Mouse (Mus musculus) liver, adult 2 months (tissue): ENCODE results near the gene Ankrd13c. TPM values are rescaled to one million over a fixed set of nuclear protein-coding genes. Genes with fewer than 3 reads are reported as not detected.

Source experiments
- DNase-seq: peaks from one replicate; pipeline ENCODE4 v3.0.0-alpha.2; 2011; ENCODE audit warnings: low read depth, low spot score; ENCODE audit errors: extremely low read depth
- H3K27ac ChIP-seq: fragments of 200-500 bp; replicated peaks from 2 replicates; pipeline ENCODE4 v1.5.1; 2012; ENCODE audit warnings: low read depth, mild to moderate bottlenecking, control low read depth, inconsistent platforms, low read length; ENCODE audit not compliant: insufficient read depth
- H3K27me3 ChIP-seq: fragments of 200-500 bp; 2 replicates; pipeline ENCODE4 v1.6.1; 2012; ENCODE audit warnings: mild to moderate bottlenecking, moderate library complexity, low read length, inconsistent platforms; ENCODE audit not compliant: control insufficient read depth, insufficient read depth
- H3K36me3 ChIP-seq: fragments of 200-500 bp; 2 replicates; pipeline ENCODE4 v1.6.1; 2012; ENCODE audit warnings: low read length, inconsistent platforms; ENCODE audit not compliant: control insufficient read depth, insufficient read depth
- H3K4me1 ChIP-seq: fragments of 200-500 bp; 2 replicates; pipeline ENCODE4 v1.6.1; 2011; ENCODE audit warnings: low read length; ENCODE audit not compliant: control insufficient read depth, insufficient read depth
- H3K4me3 ChIP-seq: fragments of 200-500 bp; 2 replicates; pipeline ENCODE4 v1.5.1; 2011; ENCODE audit warnings: low read depth, mild to moderate bottlenecking, control low read depth, low read length, moderate library complexity; ENCODE audit not compliant: insufficient read depth
- H3K79me2 ChIP-seq: fragments of 200-500 bp; 2 replicates; pipeline ENCODE4 v1.6.1; 2012; ENCODE audit warnings: inconsistent platforms, mild to moderate bottlenecking, low read length, moderate library complexity; ENCODE audit not compliant: control insufficient read depth, insufficient read depth
- H3K9ac ChIP-seq: fragments of 200-500 bp; 2 replicates; pipeline ENCODE4 v1.6.1; 2012; ENCODE audit warnings: low read depth, mild to moderate bottlenecking, control low read depth, inconsistent platforms, low read length
- CTCF ChIP-seq: fragments of 200-500 bp; IDR thresholded peaks from 2 replicates; pipeline ENCODE4 v1.5.1; 2011; ENCODE audit warnings: low read depth, low read length, control low read depth
- POLR2A ChIP-seq: fragments of 200-500 bp; IDR thresholded peaks from 2 replicates; pipeline ENCODE4 v1.6.1; 2011; ENCODE audit warnings: low read length, control low read depth; ENCODE audit not compliant: insufficient read depth; ENCODE audit errors: extremely low read depth
- WGBS: fragments of 180-500 bp; shearing (Covaris S2); methylation state at CpG from one replicate; pipeline ENCODE4 v1.1.7; 2018; 5-methylcytosine and 5-hydroxymethylcytosine counted together
- polyA plus RNA-seq: library from polyadenylated mRNA; depleted of rRNA; stranded (reverse); fragments of >200 nt; gene quantifications from 2 replicates; pipeline ENCODE4 v1.2.3, GENCODE M21; 2012
- total RNA-seq: library from RNA; depleted of rRNA; stranded (reverse); fragments of >200 nt; gene quantifications from 2 replicates; pipeline ENCODE4 v1.2.3, GENCODE M21; 2014

Ankrd13c gene
- total and polyA plus RNA-seq, 2 experiments: 7.5 to 20.4 TPM

DNA sequence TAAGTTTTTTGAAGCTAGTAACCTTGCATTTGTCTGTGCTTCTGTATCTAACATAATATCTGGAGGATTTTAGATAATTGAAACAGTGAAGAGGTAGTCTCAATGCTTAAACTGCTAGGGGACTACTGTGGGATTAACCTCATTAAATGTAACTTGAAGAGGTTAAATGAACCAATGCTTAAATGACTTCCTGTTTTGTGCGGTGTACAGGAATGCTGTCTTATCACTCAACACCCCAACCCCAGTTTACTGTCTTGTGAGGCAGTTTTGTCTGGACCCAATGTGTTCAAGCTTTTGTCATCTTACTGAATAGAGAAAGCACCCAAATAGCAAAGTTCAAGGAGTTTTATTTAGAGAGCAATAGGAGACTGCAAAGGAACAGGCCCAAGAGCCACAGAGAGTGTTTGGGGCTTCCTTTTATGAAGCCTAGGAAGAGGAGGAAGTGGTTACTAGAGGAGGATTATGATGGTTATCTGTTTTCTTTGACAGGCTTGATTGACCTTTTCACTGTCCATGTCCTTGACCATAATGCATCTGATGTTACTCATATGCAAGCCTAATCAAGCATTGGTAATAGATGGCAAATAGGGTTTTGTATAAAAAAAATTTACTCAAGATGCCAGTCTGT lies 51.8 kb downstream of the Ankrd13c start:
- Histone ChIP-seq H3K4me1 (peaks cover 5% of the 10 kb centered on the region), H3K9ac (no peak overlapping the region), H3K79me2 (peaks cover 2% of the 10 kb centered on the region; the same call in 1 of the 2 replicates), H3K27ac (no peak overlapping the region), H3K36me3 (peaks cover 41% of the 10 kb centered on the region), H3K27me3 (no peaks in the 10 kb centered on the region), H3K4me3 (no peak overlapping the region)
- WGBS: 59% methylated on average over 1 of the region's 1 CpGs
- DNase-seq: no peak
- no peak for TF ChIP-seq CTCF
- no peak for TF ChIP-seq POLR2A

- DNase-seq: no peak
- 17% methylated on average over 1 of the region's 1 CpGs for WGBS
- Histone ChIP-seq H3K27ac (no peak overlapping the region), H3K27me3 (no peaks in the 10 kb centered on the region), H3K36me3 (peaks cover 53% of the 10 kb centered on the region), H3K4me3 (no peak overlapping the region), H3K4me1 (no peaks in the 10 kb centered on the region), H3K79me2 (no peaks in the 10 kb centered on the region), H3K9ac (no peak overlapping the region)
- TF ChIP-seq POLR2A: no peak
- TF ChIP-seq CTCF: no peak
These were observed 61.6 kb downstream of the Ankrd13c start for GRCm38 (mm10) chr3:158008647-158009046.

GRCm38 (mm10) chr3:158009762-158010320 lies 62.8 kb downstream of the Ankrd13c start:
- 59% methylated on average over 1 of the region's 1 CpGs for WGBS
- no peak for DNase-seq
- Histone ChIP-seq H3K27me3 (no peaks in the 10 kb centered on the region), H3K4me3 (no peak overlapping the region), H3K27ac (no peak overlapping the region), H3K36me3 (peaks cover 51% of the 10 kb centered on the region), H3K4me1 (no peaks in the 10 kb centered on the region), H3K79me2 (no peaks in the 10 kb centered on the region), H3K9ac (no peak overlapping the region)
- no peak for TF ChIP-seq CTCF
- TF ChIP-seq POLR2A: no peak

DNA sequence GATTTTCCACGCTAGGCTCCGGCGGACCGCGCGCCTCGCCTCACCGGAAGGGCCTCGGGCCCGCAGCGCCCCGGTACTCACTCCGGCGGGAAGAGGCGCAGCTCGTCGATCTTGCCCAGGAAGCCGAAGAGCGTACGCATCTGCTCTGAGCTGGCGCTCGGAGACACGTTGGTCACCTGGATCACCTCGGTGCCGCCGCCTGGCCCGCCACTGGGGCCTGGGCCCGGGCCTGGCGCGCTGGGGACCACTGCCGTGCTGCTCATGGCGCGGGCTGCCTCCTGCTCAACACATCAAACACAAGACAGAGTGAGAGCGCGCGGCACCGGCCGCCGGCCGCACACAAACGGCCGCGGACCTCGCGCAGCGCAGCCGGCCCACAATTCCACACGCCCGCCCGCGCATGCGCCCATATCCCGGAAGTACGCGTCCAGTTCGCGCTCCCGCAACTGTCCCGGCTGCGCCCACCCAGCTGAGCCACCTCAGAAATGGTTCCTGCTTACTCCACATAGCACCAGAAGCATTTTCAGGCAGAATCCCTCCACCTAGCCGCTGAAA lies 84.4 kb downstream of the Ankrd13c start:
- under 1% methylated on average over 61 of the region's 61 CpGs for WGBS
- no peaks in the 10 kb centered on the region for H3K27me3 ChIP-seq
- peaks cover 20% of the 10 kb centered on the region; the same call in 1 of the 2 replicates for H3K79me2 ChIP-seq
- TF ChIP-seq CTCF (no peak), POLR2A (0 out of 2 replicates have a peak, but pooled peaks have one; percentile 43)
- H3K9ac ChIP-seq: peak overlapping the region; percentile 96
- H3K4me3 ChIP-seq: peak overlapping the region; percentile 94
- DNase-seq: peak; percentile 60
- peaks cover 12% of the 10 kb centered on the region for H3K36me3 ChIP-seq
- H3K27ac ChIP-seq: peak overlapping the region; percentile 79
- H3K4me1 ChIP-seq: peaks cover 20% of the 10 kb centered on the region; the same call in 1 of the 2 replicates

- TF ChIP-seq CTCF: no peak
- no peak for TF ChIP-seq POLR2A
- Histone ChIP-seq H3K36me3 (peaks cover 8% of the 10 kb centered on the region), H3K27ac (no peak overlapping the region), H3K27me3 (no peaks in the 10 kb centered on the region), H3K4me1 (peaks cover 20% of the 10 kb centered on the region; the same call in 1 of the 2 replicates), H3K79me2 (peaks cover 22% of the 10 kb centered on the region; the same call in 1 of the 2 replicates), H3K4me3 (peak overlapping the region; percentile 94; the same call in 1 of the 2 replicates), H3K9ac (no peak overlapping the region)
- DNase-seq: peak; percentile 30
- WGBS: under 1% methylated on average over 4 of the region's 4 CpGs
These were observed 85.1 kb downstream of the Ankrd13c start for GRCm38 (mm10) chr3:158032106-158032505.
